Mouse (Mus musculus) megakaryocyte, embryonic 14.5 days (primary cell): ENCODE measurements around the gene Nlrp6.

Experiments used
- FLI1 ChIP-seq: IDR thresholded peaks from 2 replicates; pipeline ENCODE4 v1.6.1; 2012; ENCODE audit warnings: low read length, inconsistent platforms, mixed read lengths
- GATA1 ChIP-seq: IDR thresholded peaks from 3 replicates; pipeline ENCODE4 v1.6.1; 2012; ENCODE audit warnings: mixed read lengths, low read length, inconsistent platforms, borderline replicate concordance

DNA sequence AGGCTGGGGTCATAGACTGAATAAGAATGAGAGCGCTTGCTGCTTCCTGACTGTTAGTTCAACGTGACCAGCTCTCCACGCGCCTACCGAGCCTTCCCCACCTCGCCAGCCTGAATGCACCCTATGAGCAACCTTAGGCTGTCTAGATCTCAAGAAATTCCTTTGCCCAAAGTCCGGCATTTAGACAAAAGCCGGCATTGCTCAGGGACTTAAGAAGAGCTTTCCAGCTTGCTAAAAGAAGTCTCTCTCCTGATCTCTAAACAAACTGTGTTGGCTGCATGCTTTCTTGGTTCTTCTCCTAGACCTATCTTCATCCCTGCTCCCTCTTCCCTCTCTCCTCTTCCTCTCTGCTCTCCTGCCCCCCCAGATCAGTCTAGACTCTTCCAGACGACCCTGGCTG lies 54.2 kb downstream of the Nlrp6 start:
- TF ChIP-seq FLI1 (no peak), GATA1 (no peak)
